Mouse (Mus musculus) C2C12 (cell line): ENCODE measurements around the gene Sart1.

Source experiments
- CEBPB ChIP-seq: IDR thresholded peaks from one replicate; pipeline ENCODE4 v1.6.1; 2011; ENCODE audit warnings: low read depth, mild to moderate bottlenecking, control low read depth, moderate library complexity
- CTCF ChIP-seq: IDR thresholded peaks from one replicate; pipeline ENCODE4 v1.5.1; 2011; ENCODE audit not compliant: control insufficient read depth, insufficient read depth, insufficient read length
- FOSL1 ChIP-seq: IDR thresholded peaks from one replicate; pipeline ENCODE4 v1.8.0; 2011; ENCODE audit warnings: mild to moderate bottlenecking, low read length; ENCODE audit not compliant: poor library complexity, insufficient read depth, severe bottlenecking
- MYOD1 ChIP-seq: IDR thresholded peaks from one replicate; pipeline ENCODE4 v1.6.1; 2011; ENCODE audit warnings: low read depth; ENCODE audit not compliant: control insufficient read depth, insufficient read length
- USF1 ChIP-seq: IDR thresholded peaks from one replicate; pipeline ENCODE4 v1.6.1; 2011; ENCODE audit warnings: low read depth, mild to moderate bottlenecking, control low read depth, moderate library complexity

GRCm38 (mm10) chr19:5327970-5328369 lies 60.5 kb downstream of the Sart1 start:
- TF ChIP-seq CTCF, result no peak
- no peak for TF ChIP-seq CEBPB
- TF ChIP-seq USF1, result no peak
- TF ChIP-seq FOSL1, result no peak
- TF ChIP-seq MYOD1, result no peak
